ENCODE assay signal across 9 mouse cellular contexts in the genomic region with DNA sequence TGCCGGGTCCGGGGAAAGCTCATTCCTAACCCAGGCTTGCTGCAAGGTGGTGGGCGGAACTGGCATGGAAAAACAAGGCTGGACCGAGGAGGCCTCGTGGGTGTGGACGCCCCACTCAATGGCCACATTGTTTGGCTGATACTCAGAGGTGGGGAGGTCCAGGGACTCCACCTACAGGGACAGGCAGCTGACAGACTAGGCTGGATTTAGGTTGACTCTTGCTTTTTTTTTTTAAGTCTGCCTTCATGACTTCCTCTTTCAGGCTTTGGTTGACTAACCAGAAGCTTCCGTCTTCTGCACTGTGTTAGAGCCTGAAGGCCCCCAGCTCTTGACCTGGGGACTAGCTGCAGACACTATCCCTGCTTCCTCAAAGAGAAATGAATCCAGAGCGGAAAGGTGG. TPM values are rescaled to one million over a fixed set of nuclear protein-coding genes. Genes with fewer than 3 reads are reported as not detected.
A peak's percentile ranks its signal among the peaks of the same experiment; 100 is the strongest.
DNase-seq lines count a peak whose midpoint lies in the region; ATAC-seq and TF ChIP-seq lines count a peak whose summit lies in the region.
"Had no signal": no experiment of that assay in that cellular context is flagged by ENCODE, and none has a peak within 500 bp of the region (broad histone marks: within the 10 kb centered on the region; RNA-seq: fewer than 3 reads in every experiment).

No protein-coding gene starts in this region.

- peak; percentile 70 for ATAC-seq in intestine, embryonic 15.5 days

- H3K4me2 ChIP-seq in intestine, embryonic 15.5 days (replicated peaks), result no peak overlapping the region
- H3K4me2 ChIP-seq in myocyte (ENCODE audit: low read depth), result peak overlapping the region; percentile 41

- H3K27ac ChIP-seq in intestine, embryonic 15.5 days, result peak overlapping the region; percentile 28
- H3K27ac ChIP-seq in cerebellum, adult 2 months (ENCODE audit: insufficient read depth, low read length), result no peak overlapping the region

- H3K9me3 ChIP-seq in intestine, embryonic 15.5 days, result no peaks in the 10 kb centered on the region

- H3K4me1 ChIP-seq in intestine, embryonic 15.5 days (replicated peaks), result peaks cover 32% of the 10 kb centered on the region
- peaks cover 29% of the 10 kb centered on the region for H3K4me1 ChIP-seq in cerebellum, adult 2 months (ENCODE audit: control insufficient read depth, insufficient read depth, low read length)

- no peaks in the 10 kb centered on the region for H3K36me3 ChIP-seq in intestine, embryonic 15.5 days
- no peaks in the 10 kb centered on the region for H3K36me3 ChIP-seq in myocyte (ENCODE audit: control insufficient read depth, insufficient read depth)

- H3ac ChIP-seq in myocyte (ENCODE audit: control insufficient read depth, insufficient read length), result no peak overlapping the region

- no peak overlapping the region for H3K4me3 ChIP-seq in intestine, embryonic 15.5 days (replicated peaks)
- H3K4me3 ChIP-seq in myocyte, result no peak overlapping the region
- H3K4me3 ChIP-seq in cerebellum, adult 2 months (replicated peaks; ENCODE audit: insufficient read depth, low read depth, low read length), result no peak overlapping the region

- no peaks in the 10 kb centered on the region for H3K27me3 ChIP-seq in intestine, embryonic 15.5 days (replicated peaks)
- no peaks in the 10 kb centered on the region for H3K27me3 ChIP-seq in myocyte (ENCODE audit: control insufficient read depth, insufficient read depth, insufficient read length)
- no peaks in the 10 kb centered on the region for H3K27me3 ChIP-seq in cerebellum, adult 2 months (ENCODE audit: control insufficient read depth, insufficient read depth, low read length)

- H3K9ac ChIP-seq in intestine, embryonic 15.5 days, result no peak overlapping the region

- TF ChIP-seq CTCF in cerebellum, adult 2 months (IDR thresholded peaks at IDR 0.05; ENCODE audit: borderline replicate concordance, insufficient read depth, low read depth, low read length), result no peak

- intact Hi-C loops in left cerebral cortex, postnatal 14 days (cut with DNase I), result no loop called here
- intact Hi-C loops in left cerebral cortex, postnatal 36 days (cut with DNase I), result no loop called here

- peak; percentile 28 to 29 for DNase-seq in left cerebral cortex, postnatal 14 days (ENCODE audit: low spot score in 2 of 2)
- DNase-seq in left cerebral cortex, postnatal 36 days (ENCODE audit: low spot score in 2 of 2), result no peak
- DNase-seq in Muller cell, postnatal 12 days (ENCODE audit: inconsistent ontology term), result peak; percentile 80
- no peak for DNase-seq in embryo, embryonic 10.5 days (ENCODE audit: low spot score)
- DNase-seq in right cerebral cortex, adult 18-20 months, result no peak
- DNase-seq in cerebellum, adult 2 months, result no peak

- TF ChIP-seq POLR2A in myocyte (IDR thresholded peaks at IDR 0.05; ENCODE audit: insufficient read length, low read depth), result no peak
- no peak for TF ChIP-seq POLR2A in cerebellum, adult 2 months (IDR thresholded peaks at IDR 0.05; ENCODE audit: borderline replicate concordance, insufficient read depth, low read length)

- peaks cover 17% of the 10 kb centered on the region for H3K79me2 ChIP-seq in myocyte (ENCODE audit: control insufficient read depth, insufficient read depth)

- WGBS in intestine, embryonic 15.5 days, result 45% methylated on average over 8 of the region's 8 CpGs
- WGBS in cerebellum, adult 2 months, result 69% methylated on average over 8 of the region's 8 CpGs

TF ChIP-seq in myocyte, 11 proteins besides CTCF, POLR2A, EP300 and RAD21:
- TF ChIP-seq MYOG (IDR thresholded peaks at IDR 0.05; ENCODE audit: control insufficient read depth in 1 of 3, insufficient read depth in 1 of 3, insufficient read length in 2 of 3, low read depth in 2 of 3), result peak in 1 of 3 experiments; percentile 37
- no peak for TF ChIP-seq TCF3 (IDR thresholded peaks at IDR 0.05; ENCODE audit: insufficient read length, low read depth)
- peak in 1 of 3 experiments; percentile 16 for TF ChIP-seq MYOD1 (IDR thresholded peaks at IDR 0.05; ENCODE audit: control insufficient read depth in 1 of 3, insufficient read length in 2 of 3, low read depth in 2 of 3)
- no peak for TF ChIP-seq SRF (IDR thresholded peaks at IDR 0.05; ENCODE audit: control insufficient read depth, insufficient read length, low read depth)
- TF ChIP-seq POLR2AphosphoS2 (IDR thresholded peaks at IDR 0.05; ENCODE audit: insufficient read length, low read depth), result no peak
- no peak for TF ChIP-seq USF1 (IDR thresholded peaks at IDR 0.05; ENCODE audit: low read depth)
- TF ChIP-seq E2F4 (IDR thresholded peaks at IDR 0.05; ENCODE audit: insufficient read depth), result no peak

RNA-seq across cellular contexts. Expression of gene Stk10, which starts 32.0 kb away (rescaled TPM):
- 1 to 10 TPM; 6.3 to 7.2 TPM for total RNA-seq in left cerebral cortex, postnatal 14 days (2021)
- total RNA-seq in left cerebral cortex, postnatal 36 days (2021), result 1 to 10 TPM; 6.7 to 8.7 TPM
- polyA plus RNA-seq in intestine, embryonic 15.5 days (2015; fragmentation: Nextera tagmentation; extraction: Ambion mirVana), result 3.6 and 4.3 TPM in 2 replicates
- 7.1 TPM for polyA plus RNA-seq in myocyte (2012; fragmentation: generic; extraction: Trizol)
- polyA plus RNA-seq in cerebellum, adult 2 months (2012; rRNA removed), result 19.6 and 21.6 TPM in 2 replicates

RNA-seq across cellular contexts. Expression of gene Efcab9, which starts 33.2 kb away (rescaled TPM):
- total RNA-seq in left cerebral cortex, postnatal 14 days (2021), result 1 to 10 TPM in 1 of 2 experiments, not detected in 1; 1.6 TPM
- total RNA-seq in left cerebral cortex, postnatal 36 days (2021), result 1 to 10 TPM in 1 of 2 experiments, under 1 TPM in 1; 0.63 to 1.8 TPM
- polyA plus RNA-seq in intestine, embryonic 15.5 days (2015; fragmentation: Nextera tagmentation; extraction: Ambion mirVana), result 0.35 and 0.64 TPM in 2 replicates
- polyA plus RNA-seq in myocyte (2012; fragmentation: generic; extraction: Trizol), result 0.08 TPM
- polyA plus RNA-seq in cerebellum, adult 2 months (2012; rRNA removed), result 0.97 and 1.4 TPM in 2 replicates
- total RNA-seq: left cerebral cortex, postnatal 10 days had no signal

Comparison
In these comparisons a context has a peak if more than half of its experiments do, and no peak if none do; other contexts are left out.
1. DNase-seq: peak in left cerebral cortex, postnatal 14 days (2 of 2) and Muller cell, postnatal 12 days (single experiment); none in left cerebral cortex, postnatal 36 days (0 of 2), embryo, embryonic 10.5 days (single experiment), right cerebral cortex, adult 18-20 months (single experiment) and cerebellum, adult 2 months (0 of 2).